Mouse (Mus musculus) liver, postnatal 0 days (tissue): ENCODE data around the gene Pin1.

Source experiments
- CTCF ChIP-seq: sonication (generic); IDR thresholded peaks from 2 replicates; pipeline ENCODE4 v1.5.1; 2016; ENCODE audit warnings: antibody characterized with exemption, low read depth
- EP300 ChIP-seq: IDR thresholded peaks from 2 replicates; pipeline ENCODE4 v1.6.1; 2016; ENCODE audit warnings: antibody characterized with exemption, low read depth, mild to moderate bottlenecking

DNA sequence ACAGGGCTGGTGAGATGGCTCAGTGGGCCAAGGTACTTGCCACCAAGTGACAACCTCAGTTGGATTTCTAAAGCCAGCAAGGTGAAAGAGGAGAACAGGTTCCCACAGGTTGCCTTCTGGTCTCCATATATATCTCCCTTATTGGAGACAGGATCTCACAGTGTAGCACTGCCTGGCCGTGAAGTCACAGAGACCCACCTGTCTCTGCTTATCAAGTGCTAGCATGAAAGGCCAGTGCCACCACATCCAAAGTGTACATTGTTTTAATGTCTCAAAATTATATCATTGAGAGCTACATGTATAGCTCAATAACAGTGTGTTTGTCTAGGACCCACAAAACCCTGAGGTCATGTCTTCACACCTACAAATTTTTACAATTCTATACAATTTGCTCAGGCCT is 45.6 kb upstream of the Pin1 start:
- TF ChIP-seq CTCF (no peak), EP300 (no peak)
